Mouse (Mus musculus): ENCODE results near the gene Tnfrsf13c.

GRCm38 (mm10) chr15:82268185-82268584 is 44.0 kb upstream of the Tnfrsf13c start:
- TF ChIP-seq CTCF (IDR thresholded peaks at IDR 0.05; ENCODE audit: control insufficient read depth, insufficient read depth, low read length) (no peak), POLR2A (IDR thresholded peaks at IDR 0.05; ENCODE audit: borderline replicate concordance, control insufficient read depth, low read depth, low read length) (no peak)

Measured in bone marrow, adult 2 months (tissue).